Mouse (Mus musculus) liver, embryonic 14.5 days (tissue): ENCODE measurements at regions not wholly inside any gene's neighbourhood (a gene's known extent, or its start where the extent isn't known, plus 50 kb on each side); places are given as distances from the start of the nearest gene placed in this dataset.
A peak's percentile ranks its signal among the peaks of the same experiment; 100 is the strongest.

Experiments used
- ATAC-seq: fragments of 200-750 bp; cut with Nextera tagmentation; 2 replicates; pipeline ENCODE4 v1.8.0; 2017; ENCODE audit warnings: moderate number of reproducible peaks, mild to moderate bottlenecking, moderate library complexity; ENCODE audit not compliant: insufficient read depth
- DNase-seq, 3 experiments: peaks; one replicate each; pipeline ENCODE4 v3.0.0-alpha.2; 2012 to 2013; ENCODE audit warnings: low read depth in 3 of 3, low spot score in 3 of 3
- H3K27ac ChIP-seq: fragments of 300-500 bp; sonication (generic); 2 replicates; pipeline ENCODE4 v1.5.1; 2014; ENCODE audit warnings: moderate library complexity, mild to moderate bottlenecking, control low read depth, inconsistent platforms
- H3K27me3 ChIP-seq: fragments of 300-500 bp; sonication (generic); 2 replicates; pipeline ENCODE4 v1.6.1; 2014; ENCODE audit warnings: mild to moderate bottlenecking, low read length, moderate library complexity; ENCODE audit not compliant: control insufficient read depth, insufficient read depth
- H3K36me3 ChIP-seq: fragments of 300-500 bp; sonication (generic); replicated peaks from 2 replicates; pipeline ENCODE4 v1.6.1; 2014; ENCODE audit warnings: low read depth; ENCODE audit not compliant: control insufficient read depth, insufficient read depth
- H3K4me1 ChIP-seq, 2 experiments: fragments of 200-500 bp in 1 of 2; fragments of 300-500 bp in 1 of 2; sonication (generic) in 1 of 2; replicated peaks; 2 replicates each; pipeline ENCODE4 v1.6.1; 2012 to 2014; ENCODE audit warnings: antibody characterized with exemption in 1 of 2, inconsistent platforms in 1 of 2, low read length in 1 of 2; ENCODE audit not compliant: control insufficient read depth in 2 of 2, insufficient read depth in 2 of 2
- H3K4me2 ChIP-seq: fragments of 300-500 bp; sonication (generic); 2 replicates; pipeline ENCODE4 v1.6.1; 2014; ENCODE audit warnings: low read depth, mild to moderate bottlenecking, control low read depth, moderate library complexity
- H3K4me3 ChIP-seq, 2 experiments: fragments of 200-500 bp in 1 of 2; fragments of 300-500 bp in 1 of 2; sonication (generic) in 1 of 2; 2 replicates each; pipeline ENCODE4 v1.5.1; 2012 to 2014; ENCODE audit warnings: low read depth in 2 of 2, low read length in 2 of 2, mild to moderate bottlenecking in 2 of 2, control low read depth in 1 of 2, inconsistent platforms in 1 of 2, moderate library complexity in 1 of 2; ENCODE audit not compliant: insufficient read depth in 1 of 2
- H3K9ac ChIP-seq: fragments of 300-500 bp; sonication (generic); replicated peaks from 2 replicates; pipeline ENCODE4 v1.6.1; 2014; ENCODE audit warnings: mild to moderate bottlenecking, control low read depth, moderate library complexity
- H3K9me3 ChIP-seq: fragments of 300-500 bp; sonication (generic); 2 replicates; pipeline ENCODE4 v1.6.1; 2016; ENCODE audit warnings: low read length, mixed read lengths; ENCODE audit not compliant: control insufficient read depth
- CTCF ChIP-seq: IDR thresholded peaks from 2 replicates; pipeline ENCODE4 v1.5.1; 2016; ENCODE audit warnings: antibody characterized with exemption, low read depth, control low read depth
- EP300 ChIP-seq: IDR thresholded peaks from 2 replicates; pipeline ENCODE4 v1.6.1; 2016; ENCODE audit warnings: antibody characterized with exemption, low read depth
- WGBS: fragments of 180-500 bp; shearing (Covaris S2); extraction: QIAGEN DNeasy Blood & Tissue Kit; methylation state at CpG from one replicate; pipeline ENCODE4 v1.1.7; 2014; ENCODE audit not compliant: insufficient replicate concordance; 5-methylcytosine and 5-hydroxymethylcytosine counted together

- DNase-seq (no peak), ATAC-seq (no peak)
- no peaks in the 10 kb centered on the region for H3K9me3 ChIP-seq
- H3K4me1 ChIP-seq = no peaks in the 10 kb centered on the region
- no peak overlapping the region for H3K4me2 ChIP-seq
- no peak overlapping the region for H3K27ac ChIP-seq
- TF ChIP-seq CTCF = no peak
- no peak for TF ChIP-seq EP300
- no peaks in the 10 kb centered on the region for H3K27me3 ChIP-seq
- H3K9ac ChIP-seq = no peak overlapping the region
- 76% methylated on average over 15 of the region's 15 CpGs for WGBS
- no peak overlapping the region for H3K4me3 ChIP-seq
- no peaks in the 10 kb centered on the region for H3K36me3 ChIP-seq
These were observed 237.2 kb downstream of the Rbm26 start for GRCm38 (mm10) chr14:104939961-104940360.

- DNase-seq = no peak
- H3K9ac ChIP-seq = no peak overlapping the region
- no peaks in the 10 kb centered on the region for H3K27me3 ChIP-seq
- H3K4me1 ChIP-seq = no peaks in the 10 kb centered on the region
- no peak for ATAC-seq
- no peaks in the 10 kb centered on the region for H3K9me3 ChIP-seq
- no peak overlapping the region for H3K27ac ChIP-seq
- H3K36me3 ChIP-seq = no peaks in the 10 kb centered on the region
- WGBS = 43% methylated on average over 10 of the region's 10 CpGs
- no peak overlapping the region for H3K4me2 ChIP-seq
- H3K4me3 ChIP-seq = no peak overlapping the region
- TF ChIP-seq CTCF (no peak), EP300 (no peak)
These were observed 239.9 kb downstream of the Rbm26 start for GRCm38 (mm10) chr14:104937083-104937864.

- Histone ChIP-seq H3K9me3 (no peaks in the 10 kb centered on the region), H3K36me3 (no peaks in the 10 kb centered on the region), H3K27ac (no peak overlapping the region), H3K4me2 (no peak overlapping the region), H3K27me3 (no peaks in the 10 kb centered on the region), H3K4me3 (no peak overlapping the region), H3K9ac (no peak overlapping the region), H3K4me1 (no peaks in the 10 kb centered on the region)
- DNase-seq = no peak
- WGBS = 52% methylated on average over 11 of the region's 11 CpGs
- TF ChIP-seq CTCF (no peak), EP300 (no peak)
- ATAC-seq = no peak
These were observed 241.2 kb downstream of the Rbm26 start for GRCm38 (mm10) chr14:104935956-104936355.

- ATAC-seq = no peak
- no peaks in the 10 kb centered on the region for H3K9me3 ChIP-seq
- no peaks in the 10 kb centered on the region for H3K4me1 ChIP-seq
- no peak overlapping the region for H3K9ac ChIP-seq
- no peaks in the 10 kb centered on the region for H3K36me3 ChIP-seq
- H3K27ac ChIP-seq = no peak overlapping the region
- peak; percentile 16; the same call in 1 of the 2 replicates for TF ChIP-seq CTCF
- no peak for TF ChIP-seq EP300
- no peak for DNase-seq
- H3K4me2 ChIP-seq = no peak overlapping the region
- no peak overlapping the region for H3K4me3 ChIP-seq
- no peaks in the 10 kb centered on the region for H3K27me3 ChIP-seq
These were observed 271.4 kb downstream of the Rbm26 start for GRCm38 (mm10) chr14:104905706-104906105.

GRCm38 (mm10) chr14:104902120-104903027, 274.8 kb downstream of the Rbm26 start:
- Histone ChIP-seq H3K27me3 (no peaks in the 10 kb centered on the region), H3K27ac (no peak overlapping the region), H3K9ac (no peak overlapping the region), H3K4me3 (no peak overlapping the region), H3K9me3 (no peaks in the 10 kb centered on the region), H3K36me3 (no peaks in the 10 kb centered on the region), H3K4me2 (no peak overlapping the region), H3K4me1 (no peaks in the 10 kb centered on the region)
- no peak for ATAC-seq
- DNase-seq = no peak
- 54% methylated on average over 10 of the region's 10 CpGs for WGBS
- no peak for TF ChIP-seq EP300
- no peak for TF ChIP-seq CTCF
